Mouse (Mus musculus): Measurements from ENCODE around the gene Ccr7. TPM values are rescaled to one million over a fixed set of nuclear protein-coding genes. Genes with fewer than 3 reads are reported as not detected.

The Ccr7 gene
- 170 and 241 TPM in 2 replicates for total RNA-seq (2012; rRNA removed)
- 178 and 203 TPM in 2 replicates for total RNA-seq (2014; rRNA removed)
- polyA plus RNA-seq (2012; ENCODE audit: insufficient read length, low read depth) = 306 and 316 TPM in 2 replicates

DNA sequence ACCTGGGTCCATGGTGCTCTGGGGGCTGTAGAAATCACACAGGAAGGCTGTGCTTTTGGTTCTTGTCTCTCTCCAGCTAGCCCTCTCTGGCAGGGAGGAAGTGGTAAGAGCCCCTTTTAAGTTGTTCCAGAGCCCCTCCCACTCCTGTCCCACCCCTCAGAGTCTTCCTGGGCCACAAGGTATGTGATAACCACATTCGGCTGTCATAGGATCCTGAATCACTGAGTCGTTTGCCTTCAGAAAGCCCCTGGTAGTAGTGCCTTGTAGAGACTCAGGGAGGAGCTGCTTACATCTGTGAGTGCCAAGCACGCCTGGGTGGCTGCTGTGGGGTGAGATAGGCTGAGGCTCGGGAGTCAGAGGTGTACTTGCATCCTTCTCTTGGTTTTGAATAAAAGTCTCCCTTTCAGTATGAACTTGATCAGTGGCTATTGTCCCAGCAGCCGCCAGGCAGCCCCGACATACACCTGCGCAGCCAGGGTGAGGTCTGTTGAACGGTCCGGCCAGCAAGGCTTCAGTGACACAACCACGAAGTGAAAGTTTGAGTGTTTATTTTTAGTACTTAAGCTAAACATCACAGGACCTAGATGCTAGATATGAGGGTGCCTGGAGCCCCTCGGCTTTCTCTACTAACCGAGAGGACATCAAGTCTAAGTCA lies at the start of gene Ccr7:
Gene Ccr7, minus strand, starts transcription at position 91 of the 655 bp plus-strand sequence.
- peak within 1 kb of the TSS; percentile 93 for H3K4me2 ChIP-seq (ENCODE audit: insufficient read depth, low read depth, poor library complexity, severe bottlenecking)
- H3K4me3 ChIP-seq (replicated peaks in 1 of 3; ENCODE audit: low read depth in 2 of 3, low read length in 2 of 3, poor library complexity in 1 of 3) = peak within 1 kb of the TSS; percentile 62 to 99 (median 96)
- peaks cover 4 to 26% of the 10 kb centered on the region in 2 experiments for H3K4me1 ChIP-seq (ENCODE audit: control insufficient read depth in 1 of 2, insufficient read depth in 2 of 2)
- no peaks in the 10 kb centered on the region for H3K27me3 ChIP-seq (replicated peaks)
- peak; percentile 97 for DNase-seq (ENCODE audit: extremely low read depth)
- in situ Hi-C loops (cut with MboI; ENCODE audit: low pct_ligation_motif_present, low pct_unique_long_range_greater_than_20kb, low sequenced_read_pairs) = loop anchor here (10.0 kb wide), 1 partner anchor 90 kb away; the partner anchor contains the start of gene Krt222
- dilution Hi-C loops (cut with MboI; ENCODE audit: extremely low pct_ligation_motif_present, extremely low pct_unique_long_range_greater_than_20kb, low sequenced_read_pairs) = no loop called here
- H3K79me2 ChIP-seq (replicated peaks; ENCODE audit: control insufficient read depth, extremely low read depth, insufficient read depth, poor library complexity, severe bottlenecking) = peaks cover 50% of the 10 kb centered on the region
- no peak for TF ChIP-seq USF1 (IDR thresholded peaks at IDR 0.05; ENCODE audit: low read depth, low read length)
- peak in 1 of 2 experiments; percentile 73; a peak in 2 of 4 replicates for TF ChIP-seq CTCF (conservative IDR thresholded peaks at IDR 0.05 in 1 of 2, IDR thresholded peaks at IDR 0.05 in 1 of 2; ENCODE audit: low read depth in 2 of 2, low read length in 2 of 2)
- peak; percentile 84 for TF ChIP-seq ELF1 (IDR thresholded peaks at IDR 0.05; ENCODE audit: low read depth, low read length)
- TF ChIP-seq MXI1 (IDR thresholded peaks at IDR 0.05; ENCODE audit: low read depth, low read length) = peak; percentile 65
- TF ChIP-seq EP300 (IDR thresholded peaks at IDR 0.05; ENCODE audit: low read length) = peak; percentile 63
- no peak for TF ChIP-seq JUN (IDR thresholded peaks at IDR 0.05; ENCODE audit: insufficient read depth, low read depth, low read length)
- TF ChIP-seq CHD1 (IDR thresholded peaks at IDR 0.05; ENCODE audit: low read depth, low read length) = peak; percentile 78; the same call in 1 of the 2 replicates
- TF ChIP-seq POLR2AphosphoS2 (IDR thresholded peaks at IDR 0.05; ENCODE audit: low read depth, low read length) = peak; percentile 95
- TF ChIP-seq POLR2A (IDR thresholded peaks at IDR 0.05; ENCODE audit: low read depth, low read length) = peak; percentile 99
- TF ChIP-seq ETS1 (conservative IDR thresholded peaks at IDR 0.05; ENCODE audit: low read depth, low read length) = peak; percentile 78
- no peak for TF ChIP-seq ZKSCAN1 (IDR thresholded peaks at IDR 0.05; ENCODE audit: borderline replicate concordance, low read depth, low read length)
- peak; percentile 82; the same call in 1 of the 2 replicates for TF ChIP-seq MYC (IDR thresholded peaks at IDR 0.05; ENCODE audit: low read depth, low read length)
- TF ChIP-seq RCOR1 (conservative IDR thresholded peaks at IDR 0.05; ENCODE audit: low read depth, low read length) = peak; percentile 82
- TF ChIP-seq IRF4 (IDR thresholded peaks at IDR 0.05; ENCODE audit: low read depth, low read length) = peak; percentile 86
- peak; percentile 97 for TF ChIP-seq NELFE (IDR thresholded peaks at IDR 0.05; ENCODE audit: low read depth, low read length)
- TF ChIP-seq UBTF (IDR thresholded peaks at IDR 0.05; ENCODE audit: low read depth, low read length) = no peak
- peak; percentile 96 for TF ChIP-seq MEF2A (IDR thresholded peaks at IDR 0.05; ENCODE audit: borderline replicate concordance, low read depth, low read length)
- peak; percentile 95 for TF ChIP-seq BHLHE40 (IDR thresholded peaks at IDR 0.05; ENCODE audit: low read depth, low read length)
- TF ChIP-seq CHD2 (IDR thresholded peaks at IDR 0.05; ENCODE audit: low read length) = no peak; the same call in 1 of the 2 replicates
- TF ChIP-seq RAD21 (IDR thresholded peaks at IDR 0.05; ENCODE audit: low read depth, low read length) = peak; percentile 79
- TF ChIP-seq SIN3A (IDR thresholded peaks at IDR 0.05; ENCODE audit: low read length) = peak; percentile 78
- TF ChIP-seq USF2 (conservative IDR thresholded peaks at IDR 0.05; ENCODE audit: low read depth, low read length) = no peak
- TF ChIP-seq SMC3 (IDR thresholded peaks at IDR 0.05; ENCODE audit: low read depth, low read length) = peak; percentile 77
- no peak for TF ChIP-seq JUND (conservative IDR thresholded peaks at IDR 0.05; ENCODE audit: low read depth, low read length)
- TF ChIP-seq PAX5 (IDR thresholded peaks at IDR 0.05; ENCODE audit: low read length) = no peak
- no peak for TF ChIP-seq GABPA (IDR thresholded peaks at IDR 0.05; ENCODE audit: insufficient replicate concordance, low read depth, low read length)
- peak; percentile 98 for TF ChIP-seq TBP (conservative IDR thresholded peaks at IDR 0.05; ENCODE audit: low read depth, low read length)
- TF ChIP-seq ZMIZ1 (IDR thresholded peaks at IDR 0.05; ENCODE audit: low read depth, low read length) = peak; percentile 99
- TF ChIP-seq MAFK (IDR thresholded peaks at IDR 0.05; ENCODE audit: insufficient replicate concordance, low read length) = no peak
- TF ChIP-seq HCFC1 (IDR thresholded peaks at IDR 0.05; ENCODE audit: low read depth, low read length) = peak; percentile 38; the same call in 1 of the 2 replicates
- TF ChIP-seq TCF12 (IDR thresholded peaks at IDR 0.05; ENCODE audit: low read depth, low read length) = peak; percentile 92
- no peak for TF ChIP-seq E2F4 (IDR thresholded peaks at IDR 0.05; ENCODE audit: insufficient replicate concordance, low read depth, low read length)
- peak; percentile 84; the same call in 1 of the 2 replicates for TF ChIP-seq MAZ (IDR thresholded peaks at IDR 0.05; ENCODE audit: low read depth, low read length)
- TF ChIP-seq ZC3H11A (IDR thresholded peaks at IDR 0.05; ENCODE audit: low read depth, low read length) = no peak
- peak; percentile 73 for TF ChIP-seq NRF1 (IDR thresholded peaks at IDR 0.05; ENCODE audit: low read depth, low read length)
- peak; percentile 72; the same call in 1 of the 2 replicates for TF ChIP-seq MAX (IDR thresholded peaks at IDR 0.05; ENCODE audit: low read length)
- no peak for TF ChIP-seq KAT2A (IDR thresholded peaks at IDR 0.05; ENCODE audit: insufficient replicate concordance, low read length)
- TF ChIP-seq ZNF384 (IDR thresholded peaks at IDR 0.05; ENCODE audit: low read depth, low read length) = peak; percentile 60; the same call in 1 of the 2 replicates
- no peaks in the 10 kb centered on the region for H3K9me3 ChIP-seq (replicated peaks; ENCODE audit: low read length)
- H3K9ac ChIP-seq (ENCODE audit: insufficient read depth, low read depth) = peak within 1 kb of the TSS; percentile 80
- H3K27ac ChIP-seq (ENCODE audit: insufficient read depth, low read depth) = peak within 1 kb of the TSS; percentile 93
- H3K36me3 ChIP-seq (replicated peaks in 1 of 2; ENCODE audit: control insufficient read depth in 1 of 2, insufficient read depth in 1 of 2, low read length in 1 of 2) = peaks cover 4 to 35% of the 10 kb centered on the region in 2 experiments
